Mouse (Mus musculus): ENCODE measurements at regions not wholly inside any gene's neighbourhood (a gene's known extent, or its start where the extent isn't known, plus 50 kb on each side); places are given as distances from the start of the nearest gene placed in this dataset.
A peak's percentile ranks its signal among the peaks of the same experiment; 100 is the strongest.

GRCm38 (mm10) chr5:39557376-39558001, 197.8 kb downstream of the Hs3st1 start:
- H3K27ac ChIP-seq, result no peak overlapping the region
- WGBS, result 80% methylated on average over 4 of the region's 4 CpGs

DNA sequence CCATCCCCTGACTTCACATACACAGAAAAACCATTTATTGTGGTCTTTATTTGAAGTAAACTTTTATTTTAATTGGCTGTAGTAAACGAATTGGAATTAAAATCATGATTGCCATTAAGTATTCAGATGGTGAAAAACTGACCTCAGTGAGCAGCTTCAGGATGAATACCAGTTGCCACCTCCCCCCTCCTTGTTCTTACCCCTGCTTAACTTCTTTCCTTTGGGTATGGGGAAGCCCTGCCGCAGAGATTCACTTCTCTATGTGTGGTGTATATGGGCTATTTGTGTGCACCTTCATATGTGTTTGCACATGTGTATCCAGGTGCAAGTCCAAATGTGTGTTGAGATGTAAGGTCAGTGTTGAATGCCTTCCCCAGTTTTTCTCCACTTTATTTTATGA, 218.2 kb downstream of the Hs3st1 start:
- no peak overlapping the region for H3K4me2 ChIP-seq (replicated peaks)
- H3K4me1 ChIP-seq (replicated peaks; ENCODE audit: control insufficient read depth, insufficient read depth, low read length), result no peaks in the 10 kb centered on the region
- no peaks in the 10 kb centered on the region for H3K9me3 ChIP-seq (ENCODE audit: control insufficient read depth, low read length)
- no peak overlapping the region for H3K4me3 ChIP-seq (replicated peaks; ENCODE audit: low read length)
- H3K27ac ChIP-seq, result no peak overlapping the region
- no peaks in the 10 kb centered on the region for H3K27me3 ChIP-seq (ENCODE audit: control insufficient read depth, insufficient read depth, low read length)
- H3K9ac ChIP-seq, result no peak overlapping the region
- DNase-seq (ENCODE audit: low spot score), result no peak
- ATAC-seq (ENCODE audit: low FRiP score), result no peak
- 75% methylated on average over 2 of the region's 2 CpGs for WGBS
- H3K36me3 ChIP-seq (replicated peaks; ENCODE audit: control insufficient read depth, insufficient read depth), result no peaks in the 10 kb centered on the region

More at GRCm38 (mm10) chr5:39557376-39558001, 197.8 kb downstream of the Hs3st1 start:
- DNase-seq (ENCODE audit: low spot score) (no peak), ATAC-seq (ENCODE audit: low FRiP score) (no peak)
- H3K9ac ChIP-seq, result no peak overlapping the region
- H3K36me3 ChIP-seq (replicated peaks; ENCODE audit: control insufficient read depth, insufficient read depth), result no peaks in the 10 kb centered on the region
- no peak overlapping the region for H3K4me3 ChIP-seq (replicated peaks; ENCODE audit: low read length)
- H3K4me1 ChIP-seq (replicated peaks; ENCODE audit: control insufficient read depth, insufficient read depth, low read length), result no peaks in the 10 kb centered on the region
- H3K27me3 ChIP-seq (ENCODE audit: control insufficient read depth, insufficient read depth, low read length), result no peaks in the 10 kb centered on the region
- no peak overlapping the region for H3K4me2 ChIP-seq (replicated peaks)
- H3K9me3 ChIP-seq (ENCODE audit: control insufficient read depth, low read length), result no peaks in the 10 kb centered on the region

GRCm38 (mm10) chr5:39536351-39536750, 218.9 kb downstream of the Hs3st1 start:
- 38% methylated on average over 2 of the region's 2 CpGs for WGBS
- H3K4me3 ChIP-seq (replicated peaks; ENCODE audit: low read length), result no peak overlapping the region
- ATAC-seq (ENCODE audit: low FRiP score) (no peak), DNase-seq (ENCODE audit: low spot score) (no peak)
- no peak overlapping the region for H3K27ac ChIP-seq
- H3K36me3 ChIP-seq (replicated peaks; ENCODE audit: control insufficient read depth, insufficient read depth), result no peaks in the 10 kb centered on the region
- no peaks in the 10 kb centered on the region for H3K9me3 ChIP-seq (ENCODE audit: control insufficient read depth, low read length)
- no peak overlapping the region for H3K4me2 ChIP-seq (replicated peaks)
- no peaks in the 10 kb centered on the region for H3K27me3 ChIP-seq (ENCODE audit: control insufficient read depth, insufficient read depth, low read length)
- no peaks in the 10 kb centered on the region for H3K4me1 ChIP-seq (replicated peaks; ENCODE audit: control insufficient read depth, insufficient read depth, low read length)
- no peak overlapping the region for H3K9ac ChIP-seq

- WGBS, result 72% methylated on average over 1 of the region's 1 CpGs
Observed at GRCm38 (mm10) chr5:39510246-39510645, 245.0 kb downstream of the Hs3st1 start.

DNA sequence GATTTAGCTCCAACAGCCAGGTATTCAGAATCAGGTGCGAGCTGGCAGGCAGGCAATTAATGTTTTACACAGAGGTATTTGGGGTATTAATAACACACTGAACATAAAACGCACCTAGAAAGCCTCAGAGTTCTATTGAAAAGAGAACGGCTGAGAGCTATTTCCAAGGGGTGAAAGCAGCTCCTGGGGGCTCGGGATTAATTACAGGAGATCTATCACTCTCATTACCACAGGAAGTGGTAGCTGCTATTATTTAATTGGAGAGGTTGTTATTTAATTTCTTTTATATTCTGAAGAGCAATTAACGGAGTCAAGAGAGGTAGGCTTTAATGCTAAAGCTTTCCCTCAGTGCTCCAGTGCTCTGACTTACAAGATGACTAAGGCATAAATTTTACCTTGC, 272.5 kb downstream of the Hs3st1 start:
- DNase-seq (ENCODE audit: low spot score) (no peak), ATAC-seq (ENCODE audit: low FRiP score) (peak; percentile 24; the same call in 1 of the 2 replicates)
- H3K4me3 ChIP-seq (replicated peaks; ENCODE audit: low read length), result no peak overlapping the region
- no peak overlapping the region for H3K9ac ChIP-seq
- H3K27me3 ChIP-seq (ENCODE audit: control insufficient read depth, insufficient read depth, low read length), result no peaks in the 10 kb centered on the region
- H3K4me2 ChIP-seq (replicated peaks), result no peak overlapping the region
- H3K4me1 ChIP-seq (replicated peaks; ENCODE audit: control insufficient read depth, insufficient read depth, low read length), result no peaks in the 10 kb centered on the region
- H3K9me3 ChIP-seq (ENCODE audit: control insufficient read depth, low read length), result no peaks in the 10 kb centered on the region
- H3K36me3 ChIP-seq (replicated peaks; ENCODE audit: control insufficient read depth, insufficient read depth), result no peaks in the 10 kb centered on the region
- no peak overlapping the region for H3K27ac ChIP-seq
- WGBS, result 57% methylated on average over 5 of the region's 5 CpGs

More at GRCm38 (mm10) chr5:39510246-39510645, 245.0 kb downstream of the Hs3st1 start:
- no peaks in the 10 kb centered on the region for H3K4me1 ChIP-seq (replicated peaks; ENCODE audit: control insufficient read depth, insufficient read depth, low read length)
- no peaks in the 10 kb centered on the region for H3K36me3 ChIP-seq (replicated peaks; ENCODE audit: control insufficient read depth, insufficient read depth)
- no peaks in the 10 kb centered on the region for H3K27me3 ChIP-seq (ENCODE audit: control insufficient read depth, insufficient read depth, low read length)
- no peak for DNase-seq (ENCODE audit: low spot score)
- H3K9ac ChIP-seq, result no peak overlapping the region
- no peak for ATAC-seq (ENCODE audit: low FRiP score)
- no peak overlapping the region for H3K4me2 ChIP-seq (replicated peaks)
- no peaks in the 10 kb centered on the region for H3K9me3 ChIP-seq (ENCODE audit: control insufficient read depth, low read length)
- no peak overlapping the region for H3K4me3 ChIP-seq (replicated peaks; ENCODE audit: low read length)
- no peak overlapping the region for H3K27ac ChIP-seq

- no peak for ATAC-seq (ENCODE audit: low FRiP score)
- Histone ChIP-seq H3K36me3 (replicated peaks; ENCODE audit: control insufficient read depth, insufficient read depth) (no peaks in the 10 kb centered on the region), H3K9me3 (ENCODE audit: control insufficient read depth, low read length) (no peaks in the 10 kb centered on the region), H3K27ac (no peak overlapping the region), H3K4me1 (replicated peaks; ENCODE audit: control insufficient read depth, insufficient read depth, low read length) (no peaks in the 10 kb centered on the region), H3K9ac (no peak overlapping the region), H3K4me3 (replicated peaks; ENCODE audit: low read length) (no peak overlapping the region), H3K4me2 (replicated peaks) (no peak overlapping the region), H3K27me3 (ENCODE audit: control insufficient read depth, insufficient read depth, low read length) (no peaks in the 10 kb centered on the region)
- WGBS, result 85% methylated on average over 2 of the region's 2 CpGs
- no peak for DNase-seq (ENCODE audit: low spot score)
Observed at GRCm38 (mm10) chr5:39458116-39458525, 297.2 kb downstream of the Hs3st1 start.

DNA sequence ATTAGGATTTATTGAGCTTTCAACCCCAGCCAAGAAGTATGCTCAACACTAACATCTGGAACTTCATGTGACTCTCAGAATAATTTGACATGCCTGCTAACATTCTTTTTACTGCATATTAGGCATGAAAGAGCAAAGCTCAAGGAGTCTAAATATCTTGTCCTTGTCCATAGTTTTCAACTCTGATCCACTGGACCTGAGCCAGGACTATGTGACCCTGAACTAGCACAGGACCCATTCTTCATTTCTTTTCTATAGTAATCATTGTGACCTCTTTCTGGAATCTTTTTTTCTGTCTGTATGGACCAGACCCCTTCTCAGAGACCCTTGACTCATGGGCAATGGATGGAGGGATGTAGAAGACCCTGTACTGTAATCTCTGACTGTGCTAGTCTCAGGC, 301.6 kb downstream of the Hs3st1 start:
- ATAC-seq (ENCODE audit: low FRiP score) (no peak), DNase-seq (ENCODE audit: low spot score) (no peak)
- no peaks in the 10 kb centered on the region for H3K36me3 ChIP-seq (replicated peaks; ENCODE audit: control insufficient read depth, insufficient read depth)
- H3K4me2 ChIP-seq (replicated peaks), result no peak overlapping the region
- H3K4me3 ChIP-seq (replicated peaks; ENCODE audit: low read length), result no peak overlapping the region
- no peak overlapping the region for H3K27ac ChIP-seq
- no peaks in the 10 kb centered on the region for H3K27me3 ChIP-seq (ENCODE audit: control insufficient read depth, insufficient read depth, low read length)
- H3K9ac ChIP-seq, result no peak overlapping the region
- no peaks in the 10 kb centered on the region for H3K4me1 ChIP-seq (replicated peaks; ENCODE audit: control insufficient read depth, insufficient read depth, low read length)
- no peaks in the 10 kb centered on the region for H3K9me3 ChIP-seq (ENCODE audit: control insufficient read depth, low read length)

DNA sequence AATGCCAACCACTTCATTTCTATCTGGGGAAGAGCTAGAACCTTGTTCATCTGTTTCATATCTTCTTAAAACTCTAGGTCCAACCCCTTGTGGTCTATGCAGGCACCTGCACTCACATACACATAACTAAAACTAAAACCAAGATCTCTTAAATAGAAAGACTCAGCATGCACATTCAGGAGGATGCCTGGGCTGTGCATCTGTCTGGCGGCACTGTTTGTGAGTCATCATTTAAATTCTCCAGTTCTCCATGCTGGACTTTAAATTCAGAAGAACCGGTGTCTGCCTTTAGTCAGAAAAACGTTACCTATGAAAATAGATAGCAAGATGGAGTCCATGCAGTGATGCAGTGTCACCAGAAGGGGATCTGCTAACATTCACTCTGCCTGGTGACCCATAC, 314.5 kb downstream of the Hs3st1 start:
- Histone ChIP-seq H3K9ac (no peak overlapping the region), H3K36me3 (replicated peaks; ENCODE audit: control insufficient read depth, insufficient read depth) (no peaks in the 10 kb centered on the region), H3K4me3 (replicated peaks; ENCODE audit: low read length) (no peak overlapping the region), H3K27me3 (ENCODE audit: control insufficient read depth, insufficient read depth, low read length) (no peaks in the 10 kb centered on the region), H3K9me3 (ENCODE audit: control insufficient read depth, low read length) (no peaks in the 10 kb centered on the region), H3K4me1 (replicated peaks; ENCODE audit: control insufficient read depth, insufficient read depth, low read length) (no peaks in the 10 kb centered on the region), H3K27ac (no peak overlapping the region), H3K4me2 (replicated peaks) (no peak overlapping the region)
- 80% methylated on average over 3 of the region's 3 CpGs for WGBS
- ATAC-seq (ENCODE audit: low FRiP score), result no peak
- no peak for DNase-seq (ENCODE audit: low spot score)

DNA sequence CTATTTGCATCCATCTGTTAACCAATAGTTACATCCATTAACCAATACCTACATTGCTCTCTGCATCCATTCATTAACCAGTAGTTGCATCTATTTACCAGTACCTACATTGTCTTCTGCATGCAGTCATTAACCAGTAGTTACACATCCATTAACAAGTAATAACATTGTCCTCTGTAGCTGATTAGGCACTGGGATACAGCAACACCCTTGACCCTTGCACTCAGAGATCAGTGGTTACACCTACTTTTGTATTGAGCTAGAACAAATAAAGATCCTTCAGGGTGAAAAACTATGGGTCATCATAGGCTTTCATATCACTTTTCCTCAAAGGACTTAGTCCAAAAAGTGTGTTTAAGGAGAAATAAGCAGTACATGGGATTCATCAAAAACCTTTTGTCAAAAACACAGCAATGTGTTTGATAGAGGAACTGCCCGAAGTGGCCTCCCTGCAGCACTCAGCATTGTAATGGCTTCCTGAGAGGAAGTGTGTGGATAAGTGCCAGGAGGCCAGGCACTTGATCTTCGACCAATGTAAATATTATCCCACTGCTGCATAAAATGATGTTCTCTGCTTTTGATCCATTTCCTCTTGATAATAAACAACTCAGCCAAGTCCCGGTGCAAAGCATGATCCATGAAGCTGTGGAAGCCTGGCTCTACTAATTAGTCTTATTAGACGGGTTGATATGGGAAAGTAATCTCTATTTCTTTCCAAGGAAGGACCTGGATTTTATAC, 317.6 kb downstream of the Hs3st1 start:
- H3K9ac ChIP-seq, result no peak overlapping the region
- ATAC-seq (ENCODE audit: low FRiP score) (no peak), DNase-seq (ENCODE audit: low spot score) (no peak)
- no peaks in the 10 kb centered on the region for H3K27me3 ChIP-seq (ENCODE audit: control insufficient read depth, insufficient read depth, low read length)
- H3K27ac ChIP-seq, result no peak overlapping the region
- no peak overlapping the region for H3K4me2 ChIP-seq (replicated peaks)
- H3K36me3 ChIP-seq (replicated peaks; ENCODE audit: control insufficient read depth, insufficient read depth), result no peaks in the 10 kb centered on the region
- 87% methylated on average over 4 of the region's 4 CpGs for WGBS
- H3K4me3 ChIP-seq (replicated peaks; ENCODE audit: low read length), result no peak overlapping the region
- H3K9me3 ChIP-seq (ENCODE audit: control insufficient read depth, low read length), result no peaks in the 10 kb centered on the region
- no peaks in the 10 kb centered on the region for H3K4me1 ChIP-seq (replicated peaks; ENCODE audit: control insufficient read depth, insufficient read depth, low read length)
